Mouse (Mus musculus) cerebellum, adult 2 months (tissue): ENCODE results near the gene Cdadc1.

ENCODE experiments used
- CTCF ChIP-seq: fragments of 200-500 bp; IDR thresholded peaks from 2 replicates; pipeline ENCODE4 v1.5.1; 2011; ENCODE audit warnings: low read depth, mild to moderate bottlenecking, control low read depth, low read length, moderate library complexity, borderline replicate concordance; ENCODE audit not compliant: insufficient read depth
- POLR2A ChIP-seq: fragments of 200-500 bp; IDR thresholded peaks from 2 replicates; pipeline ENCODE4 v1.6.1; 2011; ENCODE audit warnings: low read length, control low read depth, borderline replicate concordance; ENCODE audit not compliant: insufficient read depth

DNA sequence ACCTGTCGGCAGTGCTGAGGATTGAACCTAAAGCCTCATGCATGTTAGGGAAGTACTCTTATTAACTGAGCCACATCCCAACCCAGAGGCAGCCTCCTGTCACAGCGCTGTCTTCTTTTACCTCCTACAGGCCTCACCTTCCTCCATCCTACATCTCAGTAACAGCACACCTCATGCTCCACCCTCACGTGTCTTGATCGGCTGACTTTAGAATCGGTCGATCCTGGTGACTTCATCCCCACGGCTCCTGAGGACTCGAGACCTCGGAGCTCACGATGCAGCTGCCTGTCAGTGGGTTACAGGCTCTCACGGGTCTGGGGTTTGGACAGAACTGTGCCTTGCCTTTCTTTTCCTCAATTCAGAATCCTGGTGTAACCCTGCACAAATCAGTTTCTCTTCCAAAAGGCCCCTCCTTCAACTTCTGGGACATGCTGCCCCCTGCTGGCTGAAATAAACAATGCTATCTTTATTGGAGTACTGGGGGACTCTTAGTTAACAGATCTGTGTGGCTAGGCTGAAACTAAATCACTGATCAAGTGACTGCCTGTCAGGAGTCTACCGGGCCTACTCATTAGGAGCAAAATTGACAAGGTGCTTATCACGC, 41.7 kb downstream of the Cdadc1 start:
- no peak for TF ChIP-seq POLR2A
- peak; percentile 66; the same call in 1 of the 2 replicates for TF ChIP-seq CTCF
